21 mouse cellular contexts compared by ENCODE assay signal in genomic region chr17:5488156-5488555, GRCm38 (mm10). TPM values are rescaled to one million over a fixed set of nuclear protein-coding genes. Genes with fewer than 3 reads are reported as not detected.
DNase-seq lines count a peak whose midpoint lies in the region; ATAC-seq and TF ChIP-seq lines count a peak whose summit lies in the region.
"Had no signal": no experiment of that assay in that cellular context is flagged by ENCODE, and none has a peak within 500 bp of the region (broad histone marks: within the 10 kb centered on the region; RNA-seq: fewer than 3 reads in every experiment).

No protein-coding gene starts in this region.

- TF ChIP-seq CTCF in intestine, postnatal 0 days (IDR thresholded peaks at IDR 0.05; ENCODE audit: low read depth) = no peak
- no peak for TF ChIP-seq CTCF in stomach, postnatal 0 days (IDR thresholded peaks at IDR 0.05; ENCODE audit: low read depth)
- TF ChIP-seq CTCF in left cerebral cortex, adult 2 months (IDR thresholded peaks at IDR 0.05) = no peak

- DNase-seq in stomach, postnatal 0 days (ENCODE audit: low spot score) = no peak
- peak; percentile 62 to 69 for DNase-seq in thymus, postnatal 36 days
- DNase-seq in forebrain, embryonic 11.5 days (ENCODE audit: low spot score) = no peak
- DNase-seq in left cerebral cortex, adult 2 months (ENCODE audit: extremely low spot score in 1 of 2, low spot score in 2 of 2) = no peak
- DNase-seq: adrenal gland, adult 2 months; cerebellum, adult 9-10 months; heart, postnatal 14 days; kidney, adult 18-20 months; kidney, postnatal 10 days; lung, adult 2 months; lung, postnatal 36 days; right cerebral cortex, adult 18-20 months had no signal

- H3K4me1 ChIP-seq in intestine, embryonic 15.5 days (replicated peaks) = peaks cover under 1% of the 10 kb centered on the region; the same call in 1 of the 2 replicates
- 0 out of 2 replicates have a peak, but pooled peaks cover 3% of the 10 kb centered on the region for H3K4me1 ChIP-seq in intestine, postnatal 0 days (replicated peaks; ENCODE audit: control insufficient read depth, insufficient read depth, low read length)
- peaks cover 3% of the 10 kb centered on the region; the same call in 1 of the 2 replicates for H3K4me1 ChIP-seq in stomach, embryonic 14.5 days (ENCODE audit: control insufficient read depth, insufficient read depth, low read length)
- no peaks in the 10 kb centered on the region for H3K4me1 ChIP-seq in stomach, postnatal 0 days (replicated peaks; ENCODE audit: control insufficient read depth, insufficient read depth)
- H3K4me1 ChIP-seq in forebrain, embryonic 11.5 days (replicated peaks; ENCODE audit: control insufficient read depth, insufficient read depth, low read length) = no peaks in the 10 kb centered on the region
- H3K4me1 ChIP-seq: embryonic facial prominence, embryonic 12.5 days had no signal

- no peaks in the 10 kb centered on the region; the same call in 1 of the 2 replicates for H3K27me3 ChIP-seq in intestine, embryonic 15.5 days (replicated peaks)
- H3K27me3 ChIP-seq in intestine, postnatal 0 days (replicated peaks; ENCODE audit: control insufficient read depth, insufficient read depth, low read length) = no peaks in the 10 kb centered on the region
- no peaks in the 10 kb centered on the region for H3K27me3 ChIP-seq in stomach, embryonic 14.5 days (ENCODE audit: control insufficient read depth, insufficient read depth, low read length)
- H3K27me3 ChIP-seq in stomach, postnatal 0 days (ENCODE audit: control insufficient read depth, insufficient read depth, low read length) = no peaks in the 10 kb centered on the region
- no peaks in the 10 kb centered on the region for H3K27me3 ChIP-seq in forebrain, embryonic 11.5 days (ENCODE audit: control insufficient read depth, insufficient read depth, low read length)

- H3K9ac ChIP-seq in intestine, embryonic 15.5 days = 0 out of 2 replicates have a peak overlapping the region, but pooled peaks have one; percentile 8
- no peak overlapping the region for H3K9ac ChIP-seq in intestine, postnatal 0 days (ENCODE audit: low read depth, low read length)
- H3K9ac ChIP-seq in stomach, embryonic 14.5 days (replicated peaks; ENCODE audit: low read depth, low read length) = no peak overlapping the region
- no peak overlapping the region for H3K9ac ChIP-seq in stomach, postnatal 0 days (ENCODE audit: low read length)
- no peak overlapping the region for H3K9ac ChIP-seq in forebrain, embryonic 11.5 days (ENCODE audit: low read length)
- H3K9ac ChIP-seq: embryonic facial prominence, embryonic 12.5 days; heart, embryonic 12.5 days had no signal

- TF ChIP-seq EP300 in stomach, postnatal 0 days (optimal IDR thresholded peaks at IDR 0.05) = no peak

- WGBS in intestine, embryonic 15.5 days = 49% methylated on average over 9 of the region's 9 CpGs
- 54% methylated on average over 9 of the region's 9 CpGs for WGBS in intestine, postnatal 0 days
- 50% methylated on average over 9 of the region's 9 CpGs for WGBS in stomach, embryonic 14.5 days
- WGBS in stomach, postnatal 0 days = 46% methylated on average over 9 of the region's 9 CpGs
- WGBS in forebrain, embryonic 11.5 days = 74% methylated on average over 9 of the region's 9 CpGs

- no peak overlapping the region for H3K4me3 ChIP-seq in intestine, embryonic 15.5 days (replicated peaks)
- no peak overlapping the region for H3K4me3 ChIP-seq in intestine, postnatal 0 days (ENCODE audit: low read depth, low read length)
- no peak overlapping the region for H3K4me3 ChIP-seq in stomach, embryonic 14.5 days (ENCODE audit: low read depth, low read length)
- H3K4me3 ChIP-seq in stomach, postnatal 0 days (ENCODE audit: low read depth, low read length) = no peak overlapping the region
- no peak overlapping the region for H3K4me3 ChIP-seq in forebrain, embryonic 11.5 days (ENCODE audit: low read depth, low read length)
- H3K4me3 ChIP-seq in left cerebral cortex, adult 2 months = no peak overlapping the region
- H3K4me3 ChIP-seq: embryonic facial prominence, embryonic 12.5 days; heart, embryonic 12.5 days; midbrain, embryonic 10.5 days had no signal

- H3K27ac ChIP-seq in intestine, embryonic 15.5 days = no peak overlapping the region
- H3K27ac ChIP-seq in intestine, postnatal 0 days (ENCODE audit: low read depth, low read length) = no peak overlapping the region
- H3K27ac ChIP-seq in stomach, embryonic 14.5 days (ENCODE audit: low read length) = no peak overlapping the region
- H3K27ac ChIP-seq in stomach, postnatal 0 days (replicated peaks) = no peak overlapping the region
- no peak overlapping the region for H3K27ac ChIP-seq in forebrain, embryonic 11.5 days (ENCODE audit: low read depth, low read length)
- no peak overlapping the region for H3K27ac ChIP-seq in left cerebral cortex, adult 2 months
- H3K27ac ChIP-seq: embryonic facial prominence, embryonic 12.5 days; midbrain, embryonic 10.5 days had no signal

- peak overlapping the region; percentile 30; the same call in 1 of the 2 replicates for H3K4me2 ChIP-seq in intestine, embryonic 15.5 days (replicated peaks)
- H3K4me2 ChIP-seq in intestine, postnatal 0 days (replicated peaks; ENCODE audit: low read depth) = no peak overlapping the region
- H3K4me2 ChIP-seq in stomach, embryonic 14.5 days (replicated peaks; ENCODE audit: low read depth, low read length) = peak overlapping the region; percentile 8; the same call in 1 of the 2 replicates
- H3K4me2 ChIP-seq in stomach, postnatal 0 days (replicated peaks; ENCODE audit: low read depth) = peak overlapping the region; percentile 21; the same call in 1 of the 2 replicates
- H3K4me2 ChIP-seq in forebrain, embryonic 11.5 days (ENCODE audit: low read depth, low read length, severe bottlenecking) = no peak overlapping the region
- H3K4me2 ChIP-seq: embryonic facial prominence, embryonic 12.5 days; heart, embryonic 12.5 days; liver, embryonic 11.5 days had no signal

- H3K9me3 ChIP-seq in intestine, embryonic 15.5 days = no peaks in the 10 kb centered on the region
- no peaks in the 10 kb centered on the region for H3K9me3 ChIP-seq in intestine, postnatal 0 days (ENCODE audit: control insufficient read depth)
- no peaks in the 10 kb centered on the region for H3K9me3 ChIP-seq in stomach, embryonic 14.5 days (ENCODE audit: control insufficient read depth, low read depth, low read length)
- no peaks in the 10 kb centered on the region for H3K9me3 ChIP-seq in stomach, postnatal 0 days (ENCODE audit: control insufficient read depth, low read length)
- no peaks in the 10 kb centered on the region for H3K9me3 ChIP-seq in forebrain, embryonic 11.5 days (ENCODE audit: control insufficient read depth, low read length)
- H3K9me3 ChIP-seq: embryonic facial prominence, embryonic 12.5 days; heart, embryonic 12.5 days; midbrain, embryonic 10.5 days had no signal

- no peaks in the 10 kb centered on the region for H3K36me3 ChIP-seq in intestine, embryonic 15.5 days
- H3K36me3 ChIP-seq in intestine, postnatal 0 days (ENCODE audit: control insufficient read depth, insufficient read depth) = no peaks in the 10 kb centered on the region
- H3K36me3 ChIP-seq in stomach, embryonic 14.5 days (ENCODE audit: control insufficient read depth, insufficient read depth, low read length) = no peaks in the 10 kb centered on the region
- no peaks in the 10 kb centered on the region for H3K36me3 ChIP-seq in stomach, postnatal 0 days (ENCODE audit: control insufficient read depth, insufficient read depth, low read length)
- no peaks in the 10 kb centered on the region for H3K36me3 ChIP-seq in forebrain, embryonic 11.5 days (ENCODE audit: control insufficient read depth, insufficient read depth, low read length)
- H3K36me3 ChIP-seq: embryonic facial prominence, embryonic 12.5 days; heart, embryonic 12.5 days; midbrain, embryonic 10.5 days had no signal

- intact Hi-C loops in left cerebral cortex, adult 2 months (cut with DNase I) = no loop called here

- ATAC-seq in intestine, embryonic 15.5 days = no peak
- no peak for ATAC-seq in intestine, postnatal 0 days
- ATAC-seq in stomach, embryonic 14.5 days (ENCODE audit: insufficient number of reproducible peaks, insufficient read depth, low FRiP score, low read depth) = no peak
- no peak for ATAC-seq in stomach, postnatal 0 days (ENCODE audit: low FRiP score, low TSS enrichment)
- ATAC-seq in forebrain, embryonic 11.5 days (replicated peaks; ENCODE audit: low FRiP score) = no peak
- ATAC-seq: forebrain, embryonic 16.5 days; hindbrain, embryonic 16.5 days had no signal

RNA-seq across cellular contexts. Expression of gene Zdhhc14, which starts 4.2 kb away (rescaled TPM):
- 2.3 and 2.5 TPM in 2 replicates for polyA plus RNA-seq in intestine, embryonic 15.5 days (2015; fragmentation: Nextera tagmentation; extraction: Ambion mirVana)
- 1.3 and 1.4 TPM in 2 replicates for polyA plus RNA-seq in intestine, postnatal 0 days (2015; fragmentation: Nextera tagmentation; extraction: Ambion mirVana)
- 2.4 and 3.6 TPM in 2 replicates for polyA plus RNA-seq in stomach, embryonic 14.5 days (2014; fragmentation: Nextera tagmentation; extraction: Ambion mirVana)
- polyA plus RNA-seq in stomach, postnatal 0 days (2015; fragmentation: Nextera tagmentation; extraction: Ambion mirVana) = 1.7 and 2.2 TPM in 2 replicates
- polyA plus RNA-seq in forebrain, embryonic 11.5 days (2014; fragmentation: Nextera tagmentation; extraction: Ambion mirVana) = 2.3 and 2.4 TPM in 2 replicates
- total RNA-seq in left cerebral cortex, adult 2 months (2021) = 10 to 100 TPM; 44.9 to 46.8 TPM

RNA-seq across cellular contexts. Expression of gene Tmem242, which starts 48.1 kb away (rescaled TPM):
- polyA plus RNA-seq in intestine, embryonic 15.5 days (2015; fragmentation: Nextera tagmentation; extraction: Ambion mirVana) = 114 and 124 TPM in 2 replicates
- polyA plus RNA-seq in intestine, postnatal 0 days (2015; fragmentation: Nextera tagmentation; extraction: Ambion mirVana) = 90.3 and 90.7 TPM in 2 replicates
- polyA plus RNA-seq in stomach, embryonic 14.5 days (2014; fragmentation: Nextera tagmentation; extraction: Ambion mirVana) = 138 and 140 TPM in 2 replicates
- 101 TPM in 2 replicates for polyA plus RNA-seq in stomach, postnatal 0 days (2015; fragmentation: Nextera tagmentation; extraction: Ambion mirVana)
- polyA plus RNA-seq in forebrain, embryonic 11.5 days (2014; fragmentation: Nextera tagmentation; extraction: Ambion mirVana) = 140 and 141 TPM in 2 replicates
- total RNA-seq in left cerebral cortex, adult 2 months (2021) = 10 to 100 TPM; 80.8 to 84.0 TPM

Comparison
In these comparisons a context has a peak if more than half of its experiments do, and no peak if none do; other contexts are left out.
1. H3K4me2 ChIP-seq: peak in intestine, embryonic 15.5 days (single experiment), stomach, embryonic 14.5 days (single experiment) and stomach, postnatal 0 days (single experiment); none in intestine, postnatal 0 days (single experiment) and forebrain, embryonic 11.5 days (single experiment).
2. DNase-seq: peak in thymus, postnatal 36 days (2 of 2); none in stomach, postnatal 0 days (single experiment), forebrain, embryonic 11.5 days (single experiment) and left cerebral cortex, adult 2 months (0 of 2).